In genomic region chr11:118488907-118489270, GRCm38 (mm10) we compare ENCODE assay signal across 15 mouse cellular contexts. TPM values are rescaled to one million over a fixed set of nuclear protein-coding genes. Genes with fewer than 3 reads are reported as not detected.
DNase-seq lines count a peak whose midpoint lies in the region; ATAC-seq and TF ChIP-seq lines count a peak whose summit lies in the region.
"Had no signal": no experiment of that assay in that cellular context is flagged by ENCODE, and none has a peak within 500 bp of the region (broad histone marks: within the 10 kb centered on the region; RNA-seq: fewer than 3 reads in every experiment).

No protein-coding gene starts in this region.

- no peaks in the 10 kb centered on the region for H3K27me3 ChIP-seq in midbrain, embryonic 15.5 days (replicated peaks)
- H3K27me3 ChIP-seq in midbrain, postnatal 0 days (ENCODE audit: insufficient read depth, low read length): no peaks in the 10 kb centered on the region
- peaks cover 12% of the 10 kb centered on the region for H3K27me3 ChIP-seq in limb, embryonic 13.5 days
- H3K27me3 ChIP-seq: Patski had no signal

- peak; percentile 11 for DNase-seq in gastrocnemius, adult 2 months
- no peak for DNase-seq in gastrocnemius, postnatal 4 days (ENCODE audit: low spot score in 2 of 2)
- DNase-seq in midbrain, postnatal 0 days (ENCODE audit: low spot score): no peak
- no peak for DNase-seq in embryo, embryonic 11 days
- no peak for DNase-seq in B cell, adult 2 months
- DNase-seq: adrenal gland, postnatal 25 days; cerebellum, adult 8-10 months; heart, adult 18-20 months; lung, postnatal 36 days; right cerebral cortex, postnatal 4 days; thymus, postnatal 36 days had no signal

- no peak overlapping the region for H3K9ac ChIP-seq in midbrain, embryonic 15.5 days
- no peak overlapping the region for H3K9ac ChIP-seq in midbrain, postnatal 0 days (replicated peaks; ENCODE audit: low read length, poor library complexity, severe bottlenecking)
- 0 out of 2 replicates have a peak overlapping the region, but pooled peaks have one; percentile 25 for H3K9ac ChIP-seq in limb, embryonic 13.5 days

- no peak overlapping the region for H3K4me2 ChIP-seq in midbrain, embryonic 15.5 days
- no peak overlapping the region for H3K4me2 ChIP-seq in midbrain, postnatal 0 days (ENCODE audit: low read depth, low read length, poor library complexity, severe bottlenecking)
- H3K4me2 ChIP-seq in limb, embryonic 13.5 days (replicated peaks): peak overlapping the region; percentile 24

- peaks cover 36% of the 10 kb centered on the region for H3K4me1 ChIP-seq in midbrain, embryonic 15.5 days
- H3K4me1 ChIP-seq in midbrain, postnatal 0 days (ENCODE audit: insufficient read depth, low read length): no peaks in the 10 kb centered on the region
- peaks cover 32% of the 10 kb centered on the region for H3K4me1 ChIP-seq in limb, embryonic 13.5 days

- H3K9me3 ChIP-seq in midbrain, embryonic 15.5 days: no peaks in the 10 kb centered on the region
- H3K9me3 ChIP-seq in midbrain, postnatal 0 days (ENCODE audit: low read length): no peaks in the 10 kb centered on the region
- no peaks in the 10 kb centered on the region for H3K9me3 ChIP-seq in limb, embryonic 13.5 days

- H3K36me3 ChIP-seq in midbrain, embryonic 15.5 days (replicated peaks): no peaks in the 10 kb centered on the region
- peaks cover 6% of the 10 kb centered on the region for H3K36me3 ChIP-seq in midbrain, postnatal 0 days (ENCODE audit: insufficient read depth, low read length)
- H3K36me3 ChIP-seq in limb, embryonic 13.5 days: peaks cover 30% of the 10 kb centered on the region

- intact Hi-C loops in gastrocnemius, adult 2 months (cut with DNase I): no loop called here

- no peak for TF ChIP-seq CTCF in gastrocnemius, adult 2 months (IDR thresholded peaks at IDR 0.05)
- TF ChIP-seq CTCF in midbrain, postnatal 0 days (IDR thresholded peaks at IDR 0.05): no peak

- no peak overlapping the region for H3K4me3 ChIP-seq in gastrocnemius, adult 2 months
- no peak overlapping the region for H3K4me3 ChIP-seq in midbrain, embryonic 15.5 days
- no peak overlapping the region for H3K4me3 ChIP-seq in midbrain, postnatal 0 days (ENCODE audit: low read depth, low read length)
- H3K4me3 ChIP-seq in limb, embryonic 13.5 days: no peak overlapping the region

- H3K27ac ChIP-seq in gastrocnemius, adult 2 months: no peak overlapping the region
- peak overlapping the region; percentile 43 for H3K27ac ChIP-seq in midbrain, embryonic 15.5 days
- H3K27ac ChIP-seq in midbrain, postnatal 0 days (ENCODE audit: low read depth, low read length): no peak overlapping the region
- peak overlapping the region; percentile 48; the same call in 1 of the 2 replicates for H3K27ac ChIP-seq in limb, embryonic 13.5 days

- WGBS in midbrain, embryonic 15.5 days: 42% methylated on average over 12 of the region's 12 CpGs
- 48% methylated on average over 12 of the region's 12 CpGs for whole genome bisulfite sequencing in midbrain, postnatal 0 days
- 42% methylated on average over 12 of the region's 12 CpGs for WGBS in limb, embryonic 13.5 days

- 0 out of 2 replicates have a peak, but pooled peaks have one; percentile 28 for ATAC-seq in midbrain, embryonic 15.5 days (replicated peaks)
- ATAC-seq in midbrain, postnatal 0 days (ENCODE audit: low FRiP score): no peak
- no peak for ATAC-seq in limb, embryonic 13.5 days (ENCODE audit: low FRiP score, low read depth)
- ATAC-seq: activated CD4-positive, CD25-positive, alpha-beta regulatory T cell, adult 4 months; Patski had no signal

RNA-seq across cellular contexts. Expression of gene Engase, which starts 12.3 kb away (rescaled TPM):
- 1 to 10 TPM; 4.3 to 6.2 TPM for total RNA-seq in gastrocnemius, adult 2 months (2021)
- 10 to 100 TPM; 16.0 to 27.7 TPM for total RNA-seq in gastrocnemius, postnatal 4 days (2021)
- polyA plus RNA-seq in midbrain, embryonic 15.5 days (2015; fragmentation: Nextera tagmentation; extraction: Ambion mirVana): 6.6 and 8.2 TPM in 2 replicates
- 8.7 and 13.6 TPM in 2 replicates for total RNA-seq in midbrain, postnatal 0 days (2014; rRNA removed)
- polyA plus RNA-seq in midbrain, postnatal 0 days (2015; fragmentation: Nextera tagmentation; extraction: Ambion mirVana): 5.1 and 5.3 TPM in 2 replicates
- polyA plus RNA-seq in limb, embryonic 13.5 days (2015; fragmentation: Nextera tagmentation; extraction: Ambion mirVana): 4.9 and 5.5 TPM in 2 replicates

Comparison
In these comparisons a context has a peak if more than half of its experiments do, and no peak if none do; other contexts are left out.
1. H3K27ac ChIP-seq: peak in midbrain, embryonic 15.5 days (single experiment) and limb, embryonic 13.5 days (single experiment); none in gastrocnemius, adult 2 months (single experiment) and midbrain, postnatal 0 days (single experiment).